Mouse (Mus musculus) heart, postnatal 0 days (tissue): Measurements from ENCODE around the gene Lrit3.

Source experiments
- CTCF ChIP-seq: IDR thresholded peaks from 2 replicates; pipeline ENCODE4 v1.5.1; 2016; ENCODE audit warnings: antibody characterized with exemption, control low read depth, low read depth
- EP300 ChIP-seq: IDR thresholded peaks from 2 replicates; pipeline ENCODE4 v1.6.1; 2016; ENCODE audit warnings: antibody characterized with exemption, low read depth

DNA sequence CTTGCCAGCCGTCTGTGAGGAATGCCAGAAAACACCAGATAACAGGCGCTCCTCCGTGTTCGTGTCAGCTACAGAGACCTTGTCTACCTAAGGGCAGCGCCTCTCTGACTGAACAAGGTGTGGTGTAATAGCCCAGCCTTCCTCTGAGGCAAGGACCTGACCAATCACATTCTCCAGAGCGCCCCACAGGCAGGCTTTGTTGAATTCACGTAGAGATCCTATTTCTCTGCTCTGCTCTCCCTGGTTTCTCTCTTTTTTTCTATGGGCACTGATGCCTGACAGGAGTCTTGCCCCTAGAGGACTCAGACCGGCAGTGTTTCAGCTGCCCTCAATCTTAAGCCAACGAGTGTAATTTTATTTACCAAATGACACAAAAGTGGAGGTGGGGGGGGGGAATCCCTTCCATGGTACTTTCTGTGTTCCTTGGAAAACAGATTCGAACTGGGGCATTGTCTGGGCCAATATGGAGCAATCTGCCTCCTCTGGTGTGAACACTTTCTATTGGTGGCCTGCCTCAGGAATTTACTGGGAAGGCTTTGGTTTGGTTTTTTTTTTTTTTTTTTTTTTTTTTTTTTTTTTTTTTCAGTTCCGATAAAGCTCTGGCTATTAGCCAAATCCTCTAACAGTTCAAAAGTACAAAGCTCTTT is 32.3 kb upstream of the Lrit3 start:
- no peak for TF ChIP-seq CTCF
- TF ChIP-seq EP300 = no peak
